Mouse (Mus musculus): ENCODE results near the gene Brd1. TPM values are rescaled to one million over a fixed set of nuclear protein-coding genes. Genes with fewer than 3 reads are reported as not detected.

Gene Brd1
- total RNA-seq, 2 experiments from 2014 or later: 26.5 to 33.4 TPM

DNA sequence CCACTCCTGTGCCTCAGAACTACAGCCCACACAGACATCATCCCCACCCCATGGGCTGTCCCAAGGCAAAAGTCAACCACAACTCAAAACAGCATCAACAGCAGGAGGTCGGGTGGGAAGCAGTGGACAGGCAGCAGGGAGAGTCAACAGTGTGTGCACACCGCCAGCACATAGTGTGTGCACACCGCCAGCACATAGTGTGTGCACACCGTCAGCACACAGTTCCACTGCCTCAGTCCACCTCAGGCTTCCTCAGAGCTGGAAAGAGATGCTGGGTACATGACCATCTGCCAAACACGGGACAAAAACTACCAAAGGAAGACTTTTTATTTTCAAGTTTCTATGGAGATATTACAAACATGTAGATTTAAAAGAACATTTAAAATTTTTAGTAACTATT, 47.3 kb downstream of the Brd1 start:
- DNase-seq: peak; percentile 1

DNA sequence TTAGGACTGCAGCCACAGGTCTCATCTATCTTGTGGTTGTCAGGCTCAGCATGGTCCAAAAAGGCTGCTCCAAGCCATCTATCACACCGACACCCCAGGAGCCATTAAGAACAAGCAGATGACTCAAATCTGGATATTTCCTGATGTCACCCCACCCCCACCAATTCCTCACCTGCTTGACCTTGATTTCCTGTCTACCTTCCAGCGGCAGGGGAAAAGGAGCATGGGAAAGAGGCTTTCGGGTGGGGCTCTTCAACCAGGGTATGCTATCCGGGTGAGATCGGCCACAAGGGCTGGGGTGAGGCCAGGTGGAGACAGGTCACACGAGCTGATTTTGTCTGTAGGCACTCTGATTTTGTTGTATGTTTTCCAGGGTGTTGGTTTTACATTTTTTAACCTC, 50.0 kb downstream of the Brd1 start:
- no peak for DNase-seq

DNA sequence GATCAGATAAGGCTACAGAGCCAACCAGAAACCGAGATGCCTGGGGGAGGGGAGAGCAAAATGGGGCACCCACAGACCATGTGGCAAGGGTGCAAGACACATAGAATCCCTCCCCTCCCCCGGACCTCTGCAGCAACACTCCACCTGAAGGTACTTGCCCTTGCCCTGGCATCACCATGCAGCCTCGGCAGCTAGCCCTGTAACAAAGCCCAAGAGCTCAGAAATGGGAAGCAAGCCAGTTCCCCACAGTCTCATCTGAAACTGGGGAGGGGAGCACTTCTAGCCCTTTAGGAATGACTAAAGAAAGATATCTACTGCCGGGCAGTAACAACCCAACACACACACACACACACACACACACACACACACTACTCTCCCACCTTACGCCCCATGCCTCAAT, 53.1 kb downstream of the Brd1 start:
- no peak for DNase-seq

DNA sequence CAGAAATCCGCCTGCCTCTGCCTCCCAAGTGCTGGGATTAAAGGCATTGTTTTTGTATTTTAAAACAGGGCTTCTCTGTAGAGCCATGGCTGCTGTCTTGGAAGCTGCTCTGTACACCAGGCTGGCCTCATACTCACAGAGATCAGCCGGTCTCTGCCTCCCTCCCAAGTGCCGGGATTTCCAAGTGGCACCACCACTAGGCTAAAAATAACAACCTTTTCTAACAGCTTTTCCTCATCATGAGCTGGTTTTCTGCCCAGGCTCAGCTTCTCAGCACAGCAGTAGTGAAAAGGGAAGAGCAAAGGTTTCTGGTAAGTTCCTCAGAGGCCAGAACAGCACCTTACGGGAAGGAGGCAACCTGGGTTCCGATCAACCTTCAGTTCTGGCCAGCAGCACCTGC, 56.5 kb downstream of the Brd1 start:
- no peak for DNase-seq

DNA sequence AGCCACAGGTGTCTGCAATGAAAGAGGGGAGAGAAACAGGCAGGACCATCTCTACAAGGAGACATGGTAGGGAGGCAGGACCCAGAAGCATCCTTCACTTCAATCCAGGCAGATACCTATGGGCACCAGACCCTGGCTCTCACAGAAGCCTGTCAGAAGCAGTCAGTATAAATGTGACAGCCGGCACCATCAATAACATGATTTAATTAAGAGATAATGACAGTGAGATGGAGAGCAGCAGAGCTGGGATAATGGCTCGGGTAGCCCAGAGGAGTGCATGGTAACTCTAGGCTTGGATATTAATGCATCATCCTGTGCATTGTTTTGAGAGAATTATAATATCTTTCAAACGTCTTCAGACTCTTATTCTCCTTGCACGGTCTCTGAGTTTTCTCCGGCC, 58.0 kb downstream of the Brd1 start:
- no peak for DNase-seq

DNA sequence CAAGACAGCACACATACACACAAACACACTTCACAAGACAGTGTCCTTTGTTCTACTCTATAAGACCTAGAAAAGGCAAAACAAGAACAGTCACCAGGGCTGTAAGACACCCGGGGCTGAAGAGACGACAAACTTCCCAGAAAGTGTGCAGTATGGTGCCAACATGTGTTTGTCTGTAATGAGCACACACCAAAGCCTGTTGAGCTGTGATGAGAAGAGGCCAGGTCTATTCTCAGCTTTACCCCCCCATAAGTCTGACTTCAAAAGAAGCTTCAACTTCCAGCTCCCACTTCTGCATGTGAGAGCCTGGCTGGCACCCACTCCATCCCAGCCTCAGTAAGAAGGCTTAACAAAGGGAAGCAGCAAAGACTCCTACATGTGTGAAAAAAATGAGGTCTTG, 65.3 kb downstream of the Brd1 start:
- DNase-seq: no peak

DNA sequence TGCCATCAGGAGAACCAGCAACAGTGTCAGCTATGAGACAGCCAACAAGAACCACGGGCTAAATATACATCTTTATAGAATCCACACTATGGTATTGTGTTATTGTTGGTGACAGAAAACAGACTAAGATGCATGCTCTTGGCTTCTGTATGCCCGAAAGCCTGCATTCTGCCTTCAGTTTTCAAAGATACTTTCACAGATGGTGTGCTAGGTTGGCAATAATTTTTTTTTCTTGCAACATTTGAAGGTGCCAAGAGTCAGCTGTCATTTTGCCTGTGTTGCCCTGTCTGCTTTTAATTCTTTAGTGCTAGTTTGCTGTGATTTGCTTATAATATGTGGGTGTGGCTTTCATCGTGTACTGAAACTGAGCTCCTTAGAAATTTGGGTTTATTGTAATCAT, 66.4 kb downstream of the Brd1 start:
- no peak for DNase-seq

DNA sequence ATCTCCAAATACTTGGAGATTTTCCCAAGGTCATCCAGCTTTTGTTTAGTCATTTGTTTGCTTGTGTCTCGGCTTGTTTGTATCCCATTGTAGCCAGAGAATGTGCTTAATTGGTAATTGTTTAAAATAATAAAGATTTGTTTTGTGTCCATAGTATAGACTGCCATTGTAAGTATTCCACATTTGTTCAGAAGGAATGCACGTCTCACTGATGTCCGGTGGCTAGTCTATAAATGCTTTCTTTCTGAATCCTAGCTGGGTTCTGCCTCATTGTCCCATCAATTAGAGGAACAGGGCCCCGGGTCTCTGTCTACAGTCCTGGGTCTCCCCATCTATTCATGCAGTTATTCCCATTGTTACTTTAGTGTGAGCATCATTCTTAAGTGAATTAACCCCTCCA, 68.2 kb downstream of the Brd1 start:
- no peak for DNase-seq

DNA sequence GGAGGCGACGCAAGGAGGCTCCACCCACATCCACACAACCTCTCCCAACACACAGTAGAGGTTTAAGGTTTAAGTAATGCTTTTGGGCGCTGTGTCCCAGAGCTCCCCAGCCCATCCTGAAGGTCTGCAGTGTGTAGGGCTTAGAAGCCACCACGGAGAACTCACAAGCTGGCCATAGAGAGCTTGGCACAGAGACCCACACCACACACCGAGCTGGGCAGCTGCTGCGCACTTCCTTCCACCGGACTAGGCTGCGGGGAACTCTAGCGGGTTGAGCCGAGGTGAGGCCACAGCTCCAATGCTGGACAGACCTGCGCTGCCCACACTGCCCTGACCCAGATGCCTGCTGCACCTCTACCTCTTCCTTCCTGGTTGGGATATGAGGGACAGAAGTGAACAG, 71.0 kb downstream of the Brd1 start:
- DNase-seq: no peak

DNA sequence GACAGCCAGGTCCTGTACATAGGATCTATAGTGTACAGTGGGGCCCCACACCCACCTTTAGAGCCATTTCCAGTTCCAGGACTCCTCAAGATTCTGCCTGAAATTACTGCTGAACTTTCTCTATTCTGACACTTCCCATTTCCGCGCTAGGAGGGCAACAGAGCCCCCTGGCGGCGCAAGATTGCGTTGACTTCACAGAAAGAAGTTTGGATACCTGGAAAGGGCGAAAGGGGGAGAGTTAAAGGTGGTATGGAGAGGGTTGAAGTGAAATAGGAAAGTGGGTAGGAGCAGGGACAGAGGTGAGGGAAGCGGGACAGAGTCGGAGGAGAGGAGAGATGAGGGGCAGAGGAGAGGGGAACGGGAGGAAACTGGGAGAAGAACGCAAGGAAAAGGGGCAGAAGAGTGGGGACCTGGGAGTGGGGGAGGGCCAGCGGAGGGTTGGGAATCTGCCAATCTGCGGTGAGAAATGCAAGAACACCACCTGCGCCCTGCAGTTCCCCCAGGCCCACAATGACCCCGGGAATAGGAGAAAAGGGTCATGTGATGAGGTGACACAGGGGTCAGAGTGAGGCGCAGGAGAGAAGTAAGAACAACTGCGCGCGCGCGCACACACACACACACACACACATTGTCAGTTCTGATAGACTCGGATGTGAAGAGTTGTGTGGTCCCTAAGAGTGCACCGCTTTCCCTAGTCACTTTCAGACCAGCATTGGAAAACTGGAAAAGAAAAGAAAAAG, 71.8 kb downstream of the Brd1 start:
- peak; percentile 50 for DNase-seq

DNA sequence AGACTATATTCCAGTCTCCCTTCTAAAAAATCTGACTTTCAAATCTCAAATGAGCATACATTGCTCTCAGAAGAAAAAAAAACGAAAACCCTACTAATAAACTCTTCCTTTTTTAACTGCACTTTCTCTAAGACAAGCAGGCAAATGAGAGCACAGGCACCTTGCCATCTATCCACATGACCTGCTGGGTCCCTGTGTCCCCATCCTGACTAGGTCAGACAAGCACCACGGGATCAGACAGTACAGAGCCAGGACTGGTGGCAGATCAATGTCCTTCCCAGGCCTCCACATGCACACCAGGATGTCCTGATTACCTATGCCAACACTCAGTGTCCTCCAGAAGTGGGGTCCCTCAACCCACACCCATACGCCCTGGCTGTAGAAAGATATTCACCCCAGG, 72.4 kb downstream of the Brd1 start:
- no peak for DNase-seq

DNA sequence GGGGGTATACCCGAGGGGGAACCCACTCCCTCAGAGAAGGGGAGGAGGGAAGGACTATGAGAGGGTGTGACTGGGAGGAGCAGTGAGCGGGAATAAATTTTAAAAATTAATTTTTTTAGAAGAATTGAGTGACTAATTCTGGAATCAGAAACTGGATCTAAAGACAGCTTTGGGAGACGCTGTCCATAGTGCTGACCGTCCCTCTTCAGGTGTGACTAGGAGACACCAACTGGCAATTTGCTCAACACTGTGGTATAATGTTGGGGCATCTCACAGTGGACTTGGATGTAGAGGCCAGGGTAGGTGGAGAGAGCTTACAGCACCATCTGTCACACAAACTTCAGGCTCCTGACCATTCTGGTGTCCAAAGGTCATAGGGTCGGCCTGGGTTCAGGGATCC, 82.0 kb downstream of the Brd1 start:
- DNase-seq: no peak

DNA sequence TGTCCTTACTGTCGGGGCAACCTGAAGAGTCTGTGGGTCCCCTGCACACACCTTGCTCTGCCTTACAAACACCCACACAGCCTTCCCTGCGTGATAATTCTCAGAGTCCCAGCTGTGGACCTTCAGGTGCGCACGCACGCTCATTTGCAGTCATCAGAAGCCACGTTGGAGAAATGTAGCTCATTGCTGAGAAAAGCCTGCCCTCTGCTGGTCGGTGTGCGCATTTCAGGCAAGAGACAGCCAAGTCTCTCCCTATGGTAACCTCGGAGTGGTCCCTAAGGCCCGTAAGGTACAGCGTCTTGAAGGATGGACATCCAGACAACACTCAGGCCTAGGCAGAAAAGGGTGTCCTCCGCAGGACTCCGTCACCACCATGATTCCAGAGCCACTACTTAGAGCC, 83.0 kb downstream of the Brd1 start:
- DNase-seq: peak; percentile 59

Other genes with a start within 250 kb of the Brd1 start
- gene Zdhhc25, start 133.9 kb downstream of the Brd1 start, total RNA-seq (2021): not detected
- gene Zbed4, start 17.4 kb upstream of the Brd1 start, total RNA-seq (2021): 1 to 10 TPM; 7.2 to 9.4 TPM
- 1 to 10 TPM; 5.7 to 6.5 TPM for gene Alg12, start 85.1 kb upstream of the Brd1 start, total RNA-seq (2021)
- gene Creld2, start 85.4 kb upstream of the Brd1 start, total RNA-seq (2021): 10 to 100 TPM in 1 of 2 experiments, 1 to 10 TPM in 1; 9.4 to 13.6 TPM
- gene Pim3, start 128.0 kb upstream of the Brd1 start, total RNA-seq (2021): 10 to 100 TPM; 14.8 to 19.4 TPM
- not detected for gene Ttll8, start 220.2 kb upstream of the Brd1 start, total RNA-seq (2021)
- under 1 TPM; 0.07 to 0.20 TPM for gene Mlc1, start 244.8 kb upstream of the Brd1 start, total RNA-seq (2021)
- not detected for gene Mov10l1, start 248.7 kb upstream of the Brd1 start, total RNA-seq (2021)